Mouse (Mus musculus) adrenal gland, adult (tissue): ENCODE results near the gene Cdk2.

Experiments used
- DNase-seq, 2 experiments: peaks; one replicate each; pipeline ENCODE4 v3.0.0; 2022 to 2023; ENCODE audit warnings: low spot score in 1 of 2; ENCODE audit not compliant: inconsistent age in 2 of 2

Gene Cdk2

DNA sequence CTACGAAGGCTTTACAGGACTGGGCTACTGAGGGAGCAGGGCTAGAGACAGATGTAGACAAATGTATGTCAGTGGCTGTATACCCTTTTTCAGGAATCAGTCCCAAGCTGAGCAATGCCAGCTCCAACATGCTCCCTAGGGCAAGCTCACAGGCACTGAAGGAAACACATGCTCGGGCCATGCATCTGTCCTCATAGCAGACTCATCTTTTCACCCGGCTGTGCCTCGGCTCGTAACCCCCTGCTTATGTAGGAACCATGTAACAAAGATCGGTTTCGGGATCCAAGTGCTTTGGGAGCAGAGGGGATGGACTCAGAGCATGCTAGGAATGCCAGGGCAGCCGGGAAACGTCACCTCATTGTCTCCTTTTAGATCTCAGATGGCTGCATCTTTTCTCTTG is 45.3 kb downstream of the Cdk2 start:
- DNase-seq, result no peak

- no peak for DNase-seq
Observed at GRCm38 (mm10) chr10:128657844-128658243, 47.0 kb downstream of the Cdk2 start.

GRCm38 (mm10) chr10:128656731-128657130 is 48.1 kb downstream of the Cdk2 start:
- DNase-seq, result no peak

- DNase-seq, result no peak
Observed at GRCm38 (mm10) chr10:128655254-128655653, 49.6 kb downstream of the Cdk2 start.

DNA sequence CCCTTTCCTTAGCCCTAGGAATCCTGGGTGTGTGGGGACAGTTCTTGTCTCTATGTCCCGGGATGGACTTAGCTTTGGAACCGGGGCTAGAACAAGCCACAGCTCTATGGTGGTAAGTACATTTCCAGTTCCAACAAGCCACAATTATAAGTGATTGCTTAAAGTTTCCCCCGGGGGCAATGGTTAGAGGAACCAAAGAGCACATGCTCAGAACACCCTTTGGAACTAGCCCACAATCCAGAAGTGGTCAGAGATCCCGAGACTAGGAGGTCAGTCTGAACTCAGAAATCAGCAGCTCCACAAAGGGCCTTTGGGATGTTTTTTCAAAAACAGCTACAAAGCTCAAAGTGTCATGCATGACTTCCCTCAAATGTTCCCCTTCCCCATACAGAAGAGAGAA is 51.0 kb downstream of the Cdk2 start:
- no peak for DNase-seq
